Mouse (Mus musculus) C2C12 (cell line): ENCODE measurements at regions not wholly inside any gene's neighbourhood (a gene's known extent, or its start where the extent isn't known, plus 50 kb on each side); places are given as distances from the start of the nearest gene placed in this dataset.
A peak's percentile ranks its signal among the peaks of the same experiment; 100 is the strongest.

Experiments
- H3K27me3 ChIP-seq: one replicate; pipeline ENCODE4 v1.6.1; 2011; ENCODE audit not compliant: control insufficient read depth, insufficient read depth, insufficient read length
- H3K36me3 ChIP-seq: one replicate; pipeline ENCODE4 v1.6.1; 2011; ENCODE audit not compliant: control insufficient read depth, insufficient read depth
- H3K4me3 ChIP-seq: one replicate; pipeline ENCODE4 v1.5.1; 2011; ENCODE audit warnings: mild to moderate bottlenecking, control low read depth; ENCODE audit not compliant: poor library complexity, insufficient read depth, severe bottlenecking
- H3K79me2 ChIP-seq: one replicate; pipeline ENCODE4 v1.6.1; 2011; ENCODE audit not compliant: control insufficient read depth, insufficient read depth
- H3K79me3 ChIP-seq: one replicate; pipeline ENCODE4 v1.6.1; 2011; ENCODE audit warnings: low read depth, control low read depth
- H3ac ChIP-seq: one replicate; pipeline ENCODE3; 2011; ENCODE audit warnings: low read depth; ENCODE audit not compliant: control insufficient read depth, insufficient read length
- CEBPB ChIP-seq: IDR thresholded peaks from one replicate; pipeline ENCODE4 v1.6.1; 2011; ENCODE audit warnings: low read depth, mild to moderate bottlenecking, control low read depth, moderate library complexity
- CTCF ChIP-seq: IDR thresholded peaks from one replicate; pipeline ENCODE4 v1.5.1; 2011; ENCODE audit not compliant: control insufficient read depth, insufficient read depth, insufficient read length
- FOSL1 ChIP-seq: IDR thresholded peaks from one replicate; pipeline ENCODE4 v1.8.0; 2011; ENCODE audit warnings: mild to moderate bottlenecking, low read length; ENCODE audit not compliant: poor library complexity, insufficient read depth, severe bottlenecking
- MAX ChIP-seq: IDR thresholded peaks from one replicate; pipeline ENCODE4 v1.6.1; 2011; ENCODE audit warnings: mild to moderate bottlenecking, control low read depth
- MYOD1 ChIP-seq: IDR thresholded peaks from one replicate; pipeline ENCODE4 v1.6.1; 2011; ENCODE audit warnings: low read depth; ENCODE audit not compliant: control insufficient read depth, insufficient read length
- MYOG ChIP-seq: IDR thresholded peaks from one replicate; pipeline ENCODE4 v1.6.1; 2011; ENCODE audit not compliant: control insufficient read depth, insufficient read length; ENCODE audit errors: extremely low read depth
- USF1 ChIP-seq: IDR thresholded peaks from one replicate; pipeline ENCODE4 v1.6.1; 2011; ENCODE audit warnings: low read depth, mild to moderate bottlenecking, control low read depth, moderate library complexity

GRCm38 (mm10) chr8:49631286-49631685, 787.5 kb upstream of the Tenm3 start:
- Histone ChIP-seq H3K27me3 (no peaks in the 10 kb centered on the region), H3ac (peak overlapping the region; percentile 6), H3K79me2 (no peaks in the 10 kb centered on the region), H3K4me3 (no peak overlapping the region), H3K79me3 (no peaks in the 10 kb centered on the region), H3K36me3 (no peaks in the 10 kb centered on the region)
- TF ChIP-seq MAX: peak; percentile 53
- TF ChIP-seq MYOD1: peak; percentile 90
- TF ChIP-seq MYOG: no peak
- TF ChIP-seq CEBPB: peak; percentile 27
- no peak for TF ChIP-seq FOSL1
- TF ChIP-seq USF1: peak; percentile 10
- TF ChIP-seq CTCF: no peak

- H3K27me3 ChIP-seq: no peaks in the 10 kb centered on the region
- TF ChIP-seq CTCF (no peak), MAX (no peak), USF1 (no peak), MYOD1 (no peak), CEBPB (no peak), FOSL1 (no peak), MYOG (no peak)
Observed at GRCm38 (mm10) chr8:49627966-49628495, 784.3 kb upstream of the Tenm3 start.

GRCm38 (mm10) chr8:49595501-49595900, 751.8 kb upstream of the Tenm3 start:
- H3K79me2 ChIP-seq: no peaks in the 10 kb centered on the region
- H3K79me3 ChIP-seq: no peaks in the 10 kb centered on the region
- TF ChIP-seq USF1 (no peak), MAX (no peak), CTCF (no peak), CEBPB (no peak), FOSL1 (no peak), MYOG (no peak), MYOD1 (no peak)
- H3K36me3 ChIP-seq: no peaks in the 10 kb centered on the region
- no peak overlapping the region for H3K4me3 ChIP-seq
- H3K27me3 ChIP-seq: no peaks in the 10 kb centered on the region
- H3ac ChIP-seq: no peak overlapping the region

More at GRCm38 (mm10) chr8:49627966-49628495, 784.3 kb upstream of the Tenm3 start:
- H3K79me3 ChIP-seq: no peaks in the 10 kb centered on the region
- H3K4me3 ChIP-seq: no peak overlapping the region
- H3ac ChIP-seq: no peak overlapping the region
- H3K79me2 ChIP-seq: no peaks in the 10 kb centered on the region
- no peaks in the 10 kb centered on the region for H3K36me3 ChIP-seq

GRCm38 (mm10) chr8:49567423-49567822, 723.7 kb upstream of the Tenm3 start:
- H3K79me2 ChIP-seq: no peaks in the 10 kb centered on the region
- no peak overlapping the region for H3ac ChIP-seq
- no peaks in the 10 kb centered on the region for H3K27me3 ChIP-seq
- H3K4me3 ChIP-seq: no peak overlapping the region
- TF ChIP-seq CEBPB: no peak
- TF ChIP-seq USF1: no peak
- TF ChIP-seq MAX: no peak
- TF ChIP-seq CTCF: no peak
- no peak for TF ChIP-seq MYOD1
- TF ChIP-seq MYOG: no peak
- TF ChIP-seq FOSL1: no peak
- no peaks in the 10 kb centered on the region for H3K79me3 ChIP-seq
- H3K36me3 ChIP-seq: no peaks in the 10 kb centered on the region

- Histone ChIP-seq H3K79me2 (no peaks in the 10 kb centered on the region), H3K79me3 (no peaks in the 10 kb centered on the region), H3K27me3 (no peaks in the 10 kb centered on the region), H3ac (no peak overlapping the region), H3K36me3 (no peaks in the 10 kb centered on the region), H3K4me3 (no peak overlapping the region)
- TF ChIP-seq FOSL1 (no peak), MAX (no peak), CEBPB (no peak), MYOG (no peak), CTCF (no peak), MYOD1 (no peak), USF1 (no peak)
Observed at GRCm38 (mm10) chr8:49563499-49564279, 719.9 kb upstream of the Tenm3 start.
